Mouse (Mus musculus) gastrocnemius, postnatal 14 days (tissue): ENCODE data around the gene Rrp36. TPM values are rescaled to one million over a fixed set of nuclear protein-coding genes. Genes with fewer than 3 reads are reported as not detected.

Experiments used
- DNase-seq: peaks from one replicate; pipeline ENCODE4 v3.0.0; 2021; ENCODE audit warnings: mixed read lengths
- intact Hi-C: fragments of 180-260 bp; cut with DNase I; formaldehyde crosslinking; loops from one replicate; pipeline ENCODE4 v1.15.1; 2025; ENCODE audit warnings: low total_unique reads
- total RNA-seq, 2 experiments: library from RNA; stranded (reverse); gene quantifications; 2 replicates each; pipeline ENCODE4 v1.2.3; 2021

Gene Rrp36
- total RNA-seq, 2 experiments from 2014 or later = 9.5 to 11.8 TPM

DNA sequence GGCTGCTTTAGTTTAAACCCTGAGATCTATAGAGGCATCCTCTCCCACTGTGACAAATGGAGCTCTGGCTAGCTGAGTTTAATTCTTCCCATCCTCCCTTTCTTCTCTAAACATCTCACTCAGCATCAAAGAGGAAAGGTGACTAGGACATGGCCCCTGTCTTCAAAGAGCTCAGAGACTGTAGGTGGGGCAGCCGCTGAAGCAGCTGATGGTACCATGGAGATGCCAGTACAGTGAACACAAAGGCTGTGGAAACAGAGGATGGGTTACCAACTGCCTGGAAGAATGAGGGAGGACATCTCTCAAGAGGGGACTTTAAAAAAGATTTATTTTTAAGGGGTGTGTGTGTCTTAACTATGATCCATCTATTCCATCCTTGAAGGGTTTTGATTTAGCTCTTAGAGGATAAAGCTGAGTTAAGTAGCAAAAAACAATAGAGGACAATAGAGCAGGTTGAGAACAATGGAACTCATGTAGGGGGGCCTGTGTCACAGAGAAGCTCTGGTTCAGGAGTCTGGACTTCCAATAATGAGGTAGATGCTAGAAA is 20.4 kb upstream of the Rrp36 start:
- DNase-seq = no peak
- intact Hi-C loops = no loop called here

DNA sequence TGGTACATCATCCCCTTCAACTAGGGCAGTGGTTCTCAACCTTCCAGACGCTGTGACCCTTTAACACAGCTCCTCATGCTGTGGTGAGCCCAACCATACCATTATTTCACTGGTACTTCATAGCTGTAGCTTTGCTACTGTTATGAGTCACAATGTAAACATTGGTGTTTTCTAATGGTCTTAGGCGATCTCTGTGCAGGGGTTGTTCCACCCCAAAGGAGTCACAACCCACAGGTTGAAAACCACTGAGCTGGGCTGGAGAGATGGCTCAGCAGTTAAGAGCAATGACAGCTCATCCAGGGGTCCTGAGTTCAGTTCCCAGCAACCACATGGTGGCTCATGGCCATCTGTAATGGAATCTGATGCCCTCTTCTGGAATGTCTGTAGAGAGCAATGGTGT is 17.2 kb upstream of the Rrp36 start:
- no peak for DNase-seq
- intact Hi-C loops = no loop called here

DNA sequence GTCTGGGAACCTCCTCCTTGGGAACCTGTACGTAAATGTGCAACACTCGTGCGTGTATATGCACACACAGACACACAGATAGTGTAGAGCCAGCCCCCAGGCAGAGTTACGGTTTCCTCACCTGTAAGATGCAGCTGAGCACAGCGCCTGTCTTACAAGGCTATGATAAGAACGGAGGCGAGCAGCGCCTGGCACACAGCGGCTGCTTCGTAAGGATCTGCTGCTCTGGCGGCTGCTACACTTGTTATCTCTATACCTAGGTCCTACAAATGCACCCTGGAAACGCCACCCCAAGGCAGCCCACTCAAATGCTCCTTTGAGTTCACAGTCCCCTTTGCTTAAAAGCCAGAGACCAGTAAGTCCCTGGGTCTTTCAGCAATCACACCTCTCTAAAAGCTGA is 16.5 kb upstream of the Rrp36 start:
- no peak for DNase-seq
- intact Hi-C loops = no loop called here

DNA sequence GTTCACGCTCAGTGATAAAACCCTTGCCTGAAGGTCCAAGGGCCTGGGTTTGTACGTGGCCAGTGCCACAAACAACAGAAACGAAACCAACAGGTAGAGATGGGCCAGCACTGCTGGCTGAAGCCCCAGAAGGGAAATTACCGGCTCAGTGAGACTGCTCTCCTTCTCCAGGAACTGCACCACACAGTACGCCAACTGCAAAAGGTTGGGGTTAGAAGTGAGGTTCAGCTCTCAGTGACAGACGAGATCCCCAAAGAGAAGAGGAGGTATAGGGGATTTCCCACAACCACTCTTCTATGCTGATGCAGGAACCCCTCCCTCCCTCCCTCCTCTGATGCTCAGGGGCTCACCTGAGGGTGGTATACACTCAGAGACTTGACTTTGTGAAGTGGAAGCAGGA is 11.8 kb upstream of the Rrp36 start:
- intact Hi-C loops = no loop called here
- DNase-seq = no peak

DNA sequence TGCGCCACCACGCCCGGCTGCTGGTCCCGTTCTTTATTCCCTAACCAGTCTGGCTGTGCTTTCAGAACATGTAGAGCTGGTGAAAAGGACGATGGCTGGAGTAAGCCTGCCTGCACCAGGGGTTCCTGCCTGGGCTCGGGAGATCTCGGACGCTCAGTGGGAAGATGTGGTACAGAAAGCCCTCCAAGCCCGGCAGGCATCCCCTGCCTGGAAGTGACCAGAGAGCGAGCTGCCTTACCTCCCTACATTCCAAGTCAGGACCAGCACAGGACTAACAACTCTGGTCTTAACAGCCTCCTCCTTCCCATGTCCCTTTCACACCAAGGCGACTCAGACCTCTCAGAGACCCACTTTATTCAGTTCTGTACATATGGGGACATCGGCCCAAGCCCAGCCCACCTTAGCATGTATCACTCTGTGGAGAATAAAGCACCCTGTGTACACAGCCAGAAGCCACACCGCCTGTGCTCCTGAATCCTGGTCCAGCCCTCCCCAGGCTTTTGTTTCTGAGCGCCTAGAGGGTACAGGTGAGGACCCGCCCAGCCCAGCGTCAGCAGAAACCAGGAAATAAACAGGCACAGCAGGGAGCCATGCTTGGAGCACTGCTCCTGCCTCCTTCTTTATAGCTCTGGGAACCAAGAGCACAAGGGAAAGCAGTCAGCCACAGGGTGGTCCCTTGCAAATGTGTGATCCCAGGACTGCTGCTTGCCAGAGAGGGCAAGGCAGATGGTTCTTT is 8.7 kb upstream of the Rrp36 start:
- intact Hi-C loops = no loop called here
- no peak for DNase-seq

DNA sequence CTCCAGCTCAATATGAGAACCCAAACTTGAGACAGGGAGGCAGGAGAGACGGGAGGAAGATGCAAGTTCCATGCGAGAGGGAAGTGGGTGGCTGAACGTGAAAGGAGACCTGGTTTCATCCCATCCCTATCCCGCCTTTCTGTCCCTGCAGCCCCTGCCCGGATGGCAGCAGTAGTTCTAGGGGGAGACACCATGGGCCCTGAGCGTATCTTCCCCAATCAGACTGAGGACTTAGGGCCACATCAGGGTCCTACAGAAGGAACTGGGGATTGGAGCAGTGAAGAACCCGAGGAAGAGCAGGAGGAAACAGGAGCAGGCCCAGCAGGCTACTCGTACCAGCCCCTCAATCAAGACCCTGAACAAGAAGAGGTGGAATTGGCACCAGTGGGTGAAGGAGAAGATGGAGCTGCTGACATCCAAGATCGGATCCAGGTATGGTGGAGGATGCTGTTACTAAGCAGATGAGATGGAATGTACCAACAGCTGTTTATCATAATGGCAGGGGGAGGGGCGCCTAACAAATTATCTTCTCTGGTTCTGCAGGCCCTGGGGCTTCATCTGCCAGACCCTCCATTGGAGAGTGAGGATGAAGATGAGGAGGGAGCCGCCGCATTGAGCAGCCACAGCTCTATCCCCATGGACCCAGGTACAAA is 7.4 kb upstream of the Rrp36 start:
- intact Hi-C loops = no loop called here
- no peak for DNase-seq

DNA sequence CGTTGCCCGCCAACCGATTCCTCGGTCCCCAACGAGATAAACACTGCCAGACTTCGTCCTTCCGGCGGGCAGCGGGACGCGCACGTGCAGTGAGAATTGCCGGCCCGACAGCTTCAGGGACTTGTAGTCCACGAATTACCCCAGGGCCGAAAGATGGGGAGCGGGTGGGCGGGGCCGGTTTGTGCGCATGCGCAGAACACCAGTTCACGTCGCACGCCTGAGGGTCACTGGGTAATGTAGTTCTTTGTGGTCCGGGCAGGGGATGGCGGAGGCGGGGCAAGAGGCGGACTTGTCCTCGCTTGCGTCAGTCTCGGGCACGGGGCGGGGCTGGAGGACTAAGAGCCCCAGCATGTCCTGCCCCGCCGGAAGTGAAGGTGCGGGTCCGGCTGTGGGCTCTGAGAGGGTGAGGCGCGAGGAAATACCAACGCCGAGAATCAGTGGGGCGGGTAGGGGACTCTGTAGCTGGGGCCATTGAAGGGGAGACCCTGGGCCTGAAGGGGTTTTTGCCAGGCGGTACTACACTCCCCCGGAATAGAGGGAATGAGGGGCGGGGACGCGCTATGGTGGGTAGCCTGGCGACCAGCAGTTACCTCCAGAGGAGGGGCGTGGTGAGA is 6.7 kb upstream of the Rrp36 start, which contains the start of gene Klhdc3:
Gene Klhdc3 (minus strand): TSS at position 155 of the 614 bp plus-strand sequence.
- intact Hi-C loops = no loop called here
- DNase-seq = peak; percentile 99

DNA sequence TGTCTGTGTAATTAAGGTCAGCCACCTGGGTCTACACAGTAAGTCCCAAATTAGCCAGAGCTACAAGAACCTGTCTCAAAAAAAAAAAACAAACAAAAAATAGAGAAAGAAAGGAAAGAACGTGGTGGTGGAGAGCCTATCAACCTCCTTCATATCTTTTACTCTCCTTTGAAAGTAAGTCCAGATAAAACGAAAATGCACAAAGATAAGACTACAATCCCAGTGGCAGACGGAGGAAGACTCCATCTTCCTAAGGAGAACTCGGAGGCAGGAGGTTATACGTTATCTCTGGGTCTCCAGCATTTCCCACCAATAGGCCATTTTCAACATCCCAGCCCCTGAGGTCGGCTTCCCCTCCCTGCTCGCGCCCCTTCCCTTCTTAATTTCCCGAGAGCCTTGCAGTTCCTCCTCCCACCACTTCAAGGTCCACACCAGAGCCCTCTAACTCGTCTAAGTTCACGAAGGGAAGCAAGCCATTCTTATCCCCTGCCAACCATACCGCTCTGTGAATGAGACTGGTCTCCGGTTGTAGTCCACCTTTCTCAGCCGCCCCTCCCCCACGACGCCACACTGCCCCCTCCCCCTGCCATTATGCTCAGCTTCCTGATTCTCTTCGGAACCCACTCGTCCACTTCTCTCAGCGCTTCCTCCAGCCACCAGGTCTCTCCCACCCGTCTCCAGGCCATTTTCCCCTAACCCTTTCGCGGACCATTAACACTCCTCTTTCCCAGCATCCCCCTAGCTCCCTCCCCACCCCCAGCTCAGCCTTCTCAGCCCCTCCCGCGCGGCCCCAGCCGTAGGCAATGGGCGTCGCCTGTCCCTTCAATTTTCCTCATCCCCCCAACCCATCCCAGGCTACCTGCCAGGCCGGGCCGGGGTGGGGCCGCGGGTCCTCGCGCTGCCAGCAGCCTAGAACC is 5.9 kb upstream of the Rrp36 start:
- DNase-seq = peak; percentile 61
- intact Hi-C loops = no loop called here

DNA sequence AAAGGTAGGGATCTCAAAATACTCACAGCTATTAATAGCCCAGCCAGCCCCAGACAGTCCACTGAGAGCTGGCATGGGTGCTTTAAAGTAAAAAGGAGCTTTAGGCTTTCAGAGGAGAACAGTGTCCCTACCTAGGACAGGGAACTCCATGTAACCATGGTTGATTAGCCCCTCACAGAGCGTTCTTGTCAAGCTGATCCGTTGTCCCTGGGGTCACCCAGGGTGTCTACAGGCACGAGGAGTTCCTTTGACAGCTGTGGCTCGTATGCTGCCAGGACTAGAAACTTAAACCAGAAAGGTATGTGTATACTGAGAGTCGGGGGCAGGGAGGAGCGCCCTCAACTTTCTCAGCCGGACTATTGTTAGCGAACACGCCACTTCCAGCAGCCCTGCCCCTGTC is 4.8 kb upstream of the Rrp36 start:
- DNase-seq = peak; percentile 42
- intact Hi-C loops = no loop called here

DNA sequence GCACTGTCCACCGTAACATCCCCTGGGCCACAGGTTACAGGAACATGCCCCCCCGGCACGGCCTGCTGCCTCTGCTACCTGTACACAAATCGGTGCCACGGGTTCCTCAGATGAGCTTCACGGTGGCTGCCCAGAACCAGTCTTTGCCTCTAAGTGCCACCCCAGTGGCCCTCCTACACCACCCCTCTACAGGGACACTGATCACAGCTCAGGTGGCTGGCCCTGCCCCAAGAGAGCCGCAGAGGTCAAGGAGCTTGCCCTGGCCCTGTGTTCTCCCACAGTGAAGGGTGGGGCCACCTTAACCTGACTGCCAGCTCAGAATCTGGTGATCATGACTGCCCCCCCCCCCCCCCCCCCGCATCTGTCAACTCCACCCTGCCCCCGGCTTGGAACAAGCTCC is 4.3 kb upstream of the Rrp36 start, which contains the start of gene Mea1:
Gene Mea1 (plus strand): TSS at position 378 of the 400 bp plus-strand sequence.
- intact Hi-C loops = no loop called here
- peak; percentile 71 for DNase-seq

DNA sequence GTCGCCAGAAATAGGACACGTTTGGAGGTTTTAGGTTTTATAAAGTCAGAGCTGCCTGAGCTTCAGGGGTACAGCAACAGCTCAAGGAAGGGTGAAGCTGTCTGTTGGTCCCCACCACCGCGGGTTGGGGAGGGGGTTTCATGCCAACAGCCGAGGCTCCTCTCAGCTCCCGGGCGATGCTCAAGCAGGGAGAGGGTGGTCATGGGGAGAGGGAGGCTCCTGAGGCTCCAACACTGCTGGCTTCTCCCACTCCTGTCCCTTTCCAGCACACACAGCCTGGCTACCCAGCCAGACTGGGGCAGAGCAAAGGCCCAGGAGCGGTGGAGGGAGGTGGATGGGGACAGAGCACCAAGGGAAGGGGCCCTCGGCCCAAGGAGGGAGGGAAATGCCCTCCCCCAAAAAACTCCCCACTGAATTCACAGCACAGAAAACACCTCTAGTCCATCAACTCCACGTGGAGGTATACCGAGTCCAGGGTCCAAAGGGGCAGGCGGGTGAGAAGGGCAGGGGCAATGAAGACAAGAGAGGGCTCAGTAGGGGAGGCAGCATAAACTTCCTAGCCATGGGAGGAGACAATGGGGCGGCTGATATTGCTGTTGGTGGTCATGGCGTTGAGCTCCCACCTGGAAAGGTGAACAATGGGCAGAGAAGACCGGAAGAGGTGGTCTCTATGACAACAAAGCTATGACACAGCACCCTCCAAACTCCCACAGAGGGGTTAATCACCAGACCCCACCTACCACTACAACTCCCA is 555 bp upstream of the Rrp36 start:
- no peak for DNase-seq
- intact Hi-C loops = no loop called here

DNA sequence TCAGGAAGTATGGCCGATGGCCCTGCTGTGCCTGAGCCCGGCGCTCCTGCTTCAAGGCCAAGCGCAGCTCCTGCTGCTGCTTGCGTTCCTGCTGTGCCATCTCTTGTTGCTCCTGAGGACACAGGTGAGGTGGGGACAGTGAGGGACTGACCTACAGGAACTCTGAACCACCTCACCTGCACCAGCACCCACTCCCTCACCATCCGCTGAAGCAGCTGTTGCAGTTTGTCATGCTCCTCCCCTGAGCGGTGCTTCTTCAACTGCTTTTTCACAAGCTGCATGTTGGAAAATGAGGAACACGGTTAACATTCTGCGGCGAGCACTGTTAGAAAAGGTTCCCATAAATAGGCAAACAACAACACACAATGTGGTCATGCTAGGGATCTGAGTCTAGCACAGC is 4.2 kb downstream of the Rrp36 start:
- intact Hi-C loops = no loop called here
- DNase-seq = no peak

DNA sequence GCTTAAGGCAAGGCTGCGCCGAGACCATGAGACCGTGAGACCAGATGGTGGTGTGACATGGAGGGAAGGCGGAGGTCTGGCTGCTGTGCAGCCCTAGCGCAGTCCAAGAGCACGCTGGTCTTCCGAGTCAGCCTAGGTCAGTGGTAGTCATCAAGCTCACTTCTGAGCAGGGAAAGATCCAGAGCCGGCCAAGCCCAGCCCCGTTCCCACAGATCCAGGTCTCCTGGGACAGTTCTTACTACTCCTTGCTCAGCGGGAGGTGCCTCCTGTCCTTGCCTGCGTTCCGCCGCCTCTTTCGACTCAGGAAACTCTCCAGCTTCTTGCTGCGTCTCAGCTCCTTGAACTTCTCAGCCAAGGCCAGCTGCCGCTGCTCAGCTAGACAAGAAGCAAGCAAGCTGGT is 6.4 kb downstream of the Rrp36 start:
- no peak for DNase-seq

DNA sequence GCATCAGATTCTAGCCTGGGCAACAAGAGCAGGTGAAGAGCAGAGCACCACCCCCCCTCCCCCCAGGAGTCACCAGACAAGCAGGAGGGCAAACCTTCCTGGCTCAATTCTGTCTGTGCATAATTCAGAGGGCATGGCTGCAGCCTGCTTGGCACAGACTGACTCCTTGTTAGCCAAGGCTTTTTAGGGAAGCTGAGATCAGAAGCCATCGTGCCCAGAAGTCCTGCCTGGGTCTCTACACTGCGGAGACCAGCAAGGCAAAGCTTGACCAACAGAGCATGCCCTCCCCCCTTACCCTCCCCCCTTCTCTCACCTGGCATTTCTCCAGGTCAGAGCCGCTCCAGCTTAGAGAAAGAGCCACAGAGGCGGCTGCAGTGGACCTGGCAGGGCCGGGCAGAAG is 11.4 kb downstream of the Rrp36 start:
- intact Hi-C loops = no loop called here
- peak; percentile 53 for DNase-seq

More for the DNA sequence above, 6.4 kb downstream of the Rrp36 start:
- intact Hi-C loops = no loop called here

DNA sequence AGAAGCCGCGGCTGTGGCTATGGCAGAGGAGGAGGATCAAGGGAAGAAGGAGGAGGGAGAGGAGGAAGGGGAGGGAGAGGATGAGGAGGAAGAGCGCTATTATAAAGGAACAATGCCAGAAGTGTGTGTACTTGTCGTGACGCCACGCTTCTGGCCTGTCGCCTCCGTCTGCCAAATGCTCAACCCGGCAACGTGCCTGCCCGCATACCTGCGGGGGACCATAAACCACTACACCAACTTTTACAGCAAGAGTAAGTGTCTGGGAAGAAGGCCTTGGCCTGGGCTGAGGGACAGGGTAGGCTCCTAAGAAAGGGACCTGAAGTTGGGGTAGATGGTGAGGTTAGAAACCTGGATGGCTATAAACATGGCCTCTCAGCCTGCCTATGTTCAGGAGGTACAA is 12.2 kb downstream of the Rrp36 start:
- intact Hi-C loops = no loop called here
- DNase-seq = no peak

DNA sequence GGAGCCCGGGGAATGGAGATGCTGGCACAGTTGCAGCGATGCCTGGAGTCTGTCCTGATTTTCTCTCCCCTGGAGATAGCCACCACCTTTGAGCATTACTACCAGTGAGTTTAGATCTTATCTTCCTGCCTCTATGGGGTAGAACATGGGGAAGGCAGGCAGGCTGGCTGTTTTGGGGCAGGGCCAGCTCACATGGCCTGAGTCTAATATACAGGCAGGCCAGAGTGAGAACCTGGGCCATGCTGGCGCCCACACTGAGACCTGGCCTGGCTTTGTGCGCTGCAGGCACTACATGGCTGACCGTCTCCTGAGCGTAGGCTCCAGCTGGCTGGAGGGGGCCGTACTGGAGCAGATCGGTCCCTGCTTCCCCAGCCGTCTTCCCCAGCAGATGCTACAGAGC is 12.8 kb downstream of the Rrp36 start:
- intact Hi-C loops = no loop called here
- no peak for DNase-seq

DNA sequence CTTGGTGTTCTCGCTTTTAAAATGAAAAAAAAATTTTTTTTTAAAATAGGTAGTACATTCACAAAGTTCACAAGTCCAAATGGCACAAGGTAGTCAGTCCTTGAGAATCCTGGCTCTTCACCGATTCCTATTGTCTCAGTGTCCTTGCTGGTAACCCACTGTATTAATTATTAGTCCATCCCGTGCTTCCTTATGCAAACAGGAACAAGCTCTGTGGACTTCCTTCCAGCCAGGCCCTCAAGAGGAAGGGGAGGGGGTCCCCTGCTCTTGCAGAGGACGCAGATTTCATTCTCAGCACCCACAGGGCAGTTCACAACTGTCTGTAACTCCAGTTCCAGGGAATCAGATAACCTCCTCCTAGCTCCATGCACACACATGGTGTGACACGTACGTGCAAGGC is 18.1 kb downstream of the Rrp36 start:
- intact Hi-C loops = no loop called here
- no peak for DNase-seq

DNA sequence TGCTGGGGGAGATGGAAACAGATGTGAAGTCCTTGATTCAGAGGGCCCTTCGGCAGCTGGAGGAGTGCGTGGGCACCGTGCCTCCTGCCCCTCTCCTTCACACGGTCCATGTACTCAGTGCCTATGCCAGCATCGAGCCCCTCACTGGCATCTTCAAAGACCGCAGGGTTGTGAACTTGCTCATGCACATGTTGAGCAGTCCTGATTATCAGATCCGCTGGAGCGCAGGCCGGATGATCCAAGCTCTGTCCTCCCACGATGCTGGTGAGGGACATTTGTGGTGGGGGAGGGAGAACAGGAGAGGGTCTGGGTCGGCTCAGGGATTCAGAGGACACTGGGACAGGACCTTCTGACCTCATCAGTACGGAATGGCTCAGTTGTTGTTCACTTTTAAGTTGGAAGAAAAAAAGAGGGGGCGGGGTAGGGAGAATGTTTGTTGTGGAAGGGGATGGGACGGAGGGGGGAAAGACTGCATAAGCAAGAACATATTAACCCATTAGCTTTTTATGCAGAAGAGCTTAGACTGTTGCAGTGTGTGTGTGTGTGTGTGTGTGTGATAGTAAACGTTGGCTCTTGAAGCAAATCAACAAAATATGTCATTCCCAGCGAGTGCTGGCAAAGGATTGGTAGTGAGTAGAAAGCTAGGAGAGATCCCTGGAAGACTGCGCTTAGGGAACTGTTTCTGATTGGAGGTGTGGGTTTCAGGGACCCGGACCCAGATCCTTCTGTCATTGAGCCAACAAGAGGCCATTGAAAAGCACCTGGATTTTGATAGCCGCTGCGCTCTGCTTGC is 22.2 kb downstream of the Rrp36 start:
- intact Hi-C loops = no loop called here
- no peak for DNase-seq
